Mouse (Mus musculus): ENCODE data around the gene Nlgn2. TPM values are rescaled to one million over a fixed set of nuclear protein-coding genes. Genes with fewer than 3 reads are reported as not detected.
A peak's percentile ranks its signal among the peaks of the same experiment; 100 is the strongest.

Gene Nlgn2
- total RNA-seq, 2 experiments from 2014 or later, result 1.9 to 2.9 TPM

DNA sequence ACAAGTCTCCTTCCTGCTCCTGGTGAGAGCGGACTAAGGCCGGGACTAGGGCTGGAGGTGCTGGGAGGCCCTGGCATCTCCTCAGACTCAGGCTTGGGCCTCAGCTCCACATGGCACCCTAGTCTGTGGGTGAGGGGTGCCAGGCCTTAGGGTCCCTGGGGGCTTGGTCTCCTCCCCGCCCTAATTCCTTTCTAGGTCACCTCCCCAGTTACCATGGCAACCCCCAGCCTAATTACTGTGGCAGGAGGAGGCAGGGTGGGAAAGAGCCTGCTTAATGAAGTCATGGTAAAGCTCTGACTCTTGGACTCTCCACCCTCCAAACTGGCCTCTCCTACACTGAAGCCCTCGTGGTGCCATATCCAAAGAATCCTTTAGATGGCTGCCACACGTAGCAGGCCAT lies 8.8 kb downstream of the Nlgn2 start:
- DNase-seq (ENCODE audit: low spot score), result no peak

GRCm38 (mm10) chr11:69823456-69823855 lies 14.1 kb downstream of the Nlgn2 start:
- DNase-seq (ENCODE audit: low spot score), result no peak

DNA sequence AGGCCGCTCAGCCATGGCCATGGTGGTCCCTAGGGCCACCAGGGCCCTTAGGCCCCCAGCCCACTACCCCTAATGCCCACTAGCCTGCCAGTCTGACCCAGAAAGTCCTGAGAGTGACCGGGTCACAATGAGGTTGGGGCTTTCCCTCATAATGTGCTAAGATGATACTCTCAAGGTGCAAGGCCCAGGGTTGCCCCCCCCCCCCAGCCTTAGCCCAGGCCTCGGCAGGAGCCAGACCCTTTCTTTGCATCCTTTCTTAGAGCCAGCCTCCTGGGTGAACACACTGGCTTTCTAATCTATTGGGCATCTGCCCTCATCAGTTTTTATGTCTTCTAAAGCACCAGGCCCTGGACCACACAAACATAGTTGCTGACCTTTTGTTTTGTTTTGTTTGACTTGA lies 15.5 kb downstream of the Nlgn2 start, which contains the start of gene Spem1:
Gene Spem1, minus strand, starts transcription at position 101 of the 400 bp plus-strand sequence.
- no peak for DNase-seq (ENCODE audit: low spot score)

DNA sequence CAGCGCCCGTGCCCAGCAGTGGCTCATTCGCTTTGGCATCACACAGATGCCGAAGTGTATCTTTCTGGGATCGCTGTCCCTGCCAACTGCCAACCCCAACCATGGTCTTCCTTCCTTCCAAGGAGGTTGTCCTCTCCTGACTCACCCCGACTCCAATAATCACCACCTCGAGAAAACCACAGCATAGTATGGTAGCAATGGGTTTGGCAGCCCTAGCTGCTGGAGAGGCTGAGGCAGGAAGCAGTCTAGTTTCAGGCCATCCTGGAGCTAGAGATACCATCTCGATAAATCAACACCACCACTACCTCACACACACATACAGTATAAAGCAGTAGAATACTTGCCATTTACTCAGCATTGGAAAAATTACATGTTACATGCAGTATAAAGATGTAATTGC lies 18.7 kb downstream of the Nlgn2 start:
- DNase-seq (ENCODE audit: low spot score), result no peak

DNA sequence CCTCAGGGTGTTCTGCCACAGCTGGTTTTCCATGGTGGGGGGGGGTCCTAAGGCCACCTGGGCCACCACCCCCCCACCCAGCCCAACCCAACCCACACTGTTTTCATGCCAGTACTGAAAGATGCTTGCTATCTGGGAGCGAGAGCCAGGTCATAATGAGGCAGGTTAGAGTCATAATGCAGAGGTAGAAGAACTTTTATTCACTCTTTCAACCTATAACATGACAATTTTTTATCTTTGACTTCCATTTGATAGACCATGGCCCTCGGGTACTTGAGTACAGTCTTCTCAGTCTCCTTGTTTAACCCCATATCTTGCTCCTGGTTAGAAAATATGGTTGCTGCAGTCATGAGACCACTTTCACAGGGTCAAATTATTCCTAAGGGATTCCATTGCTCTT lies 19.2 kb downstream of the Nlgn2 start, which contains the start of gene Spem2:
Gene Spem2, minus strand, starts transcription at position 101 of the 400 bp plus-strand sequence.
- no peak for DNase-seq (ENCODE audit: low spot score)

DNA sequence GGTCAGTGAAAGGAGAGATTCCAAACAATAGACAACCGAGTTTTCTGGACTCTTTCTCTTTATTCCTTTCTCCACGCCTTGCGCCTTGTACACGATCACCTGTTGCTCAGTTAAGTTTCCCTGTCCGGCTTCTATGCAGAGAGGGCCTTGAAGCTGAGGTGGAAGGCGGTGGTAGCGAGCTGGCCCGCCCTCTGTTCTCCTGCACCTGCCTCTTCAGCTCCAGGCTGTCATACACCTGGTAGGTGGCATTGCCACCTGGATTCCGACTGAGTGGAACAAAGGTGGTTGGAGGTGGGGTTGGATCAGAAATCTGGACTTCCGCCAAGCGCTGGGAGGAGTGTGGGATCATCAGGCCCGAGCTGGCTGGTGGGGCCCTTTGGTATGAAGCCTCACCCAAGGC lies 21.1 kb downstream of the Nlgn2 start:
- DNase-seq (ENCODE audit: low spot score), result no peak

DNA sequence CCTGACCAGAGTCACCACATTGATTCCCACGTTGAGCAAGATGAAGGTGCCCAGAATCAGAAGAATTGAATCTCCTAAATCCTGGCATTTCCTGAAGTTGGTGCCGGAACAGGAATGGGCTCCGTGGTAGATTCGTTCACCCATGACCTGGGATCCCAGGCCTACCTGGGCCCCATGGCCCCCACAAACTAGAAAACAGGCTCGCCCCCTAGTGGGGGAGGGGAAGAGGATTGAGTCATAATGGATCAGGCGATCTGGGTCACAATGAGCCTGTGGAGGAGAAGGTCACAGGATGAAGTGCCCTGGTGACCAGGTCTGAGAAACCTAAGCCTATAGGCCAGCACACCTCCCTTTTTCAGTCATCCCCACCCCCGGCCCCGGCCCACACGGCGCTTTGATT lies 22.4 kb downstream of the Nlgn2 start, which contains the start of gene Gm39566:
Gene Gm39566, minus strand, starts transcription at position 144 of the 400 bp plus-strand sequence.
- DNase-seq (ENCODE audit: low spot score), result no peak

- no peak for DNase-seq (ENCODE audit: low spot score)
Measured at GRCm38 (mm10) chr11:69810280-69810679, 27.3 kb downstream of the Nlgn2 start.

- DNase-seq (ENCODE audit: low spot score), result no peak
Measured at GRCm38 (mm10) chr11:69807641-69808040, 29.9 kb downstream of the Nlgn2 start.

- no peak for DNase-seq (ENCODE audit: low spot score)
Measured at GRCm38 (mm10) chr11:69806378-69806777, 31.2 kb downstream of the Nlgn2 start.

DNA sequence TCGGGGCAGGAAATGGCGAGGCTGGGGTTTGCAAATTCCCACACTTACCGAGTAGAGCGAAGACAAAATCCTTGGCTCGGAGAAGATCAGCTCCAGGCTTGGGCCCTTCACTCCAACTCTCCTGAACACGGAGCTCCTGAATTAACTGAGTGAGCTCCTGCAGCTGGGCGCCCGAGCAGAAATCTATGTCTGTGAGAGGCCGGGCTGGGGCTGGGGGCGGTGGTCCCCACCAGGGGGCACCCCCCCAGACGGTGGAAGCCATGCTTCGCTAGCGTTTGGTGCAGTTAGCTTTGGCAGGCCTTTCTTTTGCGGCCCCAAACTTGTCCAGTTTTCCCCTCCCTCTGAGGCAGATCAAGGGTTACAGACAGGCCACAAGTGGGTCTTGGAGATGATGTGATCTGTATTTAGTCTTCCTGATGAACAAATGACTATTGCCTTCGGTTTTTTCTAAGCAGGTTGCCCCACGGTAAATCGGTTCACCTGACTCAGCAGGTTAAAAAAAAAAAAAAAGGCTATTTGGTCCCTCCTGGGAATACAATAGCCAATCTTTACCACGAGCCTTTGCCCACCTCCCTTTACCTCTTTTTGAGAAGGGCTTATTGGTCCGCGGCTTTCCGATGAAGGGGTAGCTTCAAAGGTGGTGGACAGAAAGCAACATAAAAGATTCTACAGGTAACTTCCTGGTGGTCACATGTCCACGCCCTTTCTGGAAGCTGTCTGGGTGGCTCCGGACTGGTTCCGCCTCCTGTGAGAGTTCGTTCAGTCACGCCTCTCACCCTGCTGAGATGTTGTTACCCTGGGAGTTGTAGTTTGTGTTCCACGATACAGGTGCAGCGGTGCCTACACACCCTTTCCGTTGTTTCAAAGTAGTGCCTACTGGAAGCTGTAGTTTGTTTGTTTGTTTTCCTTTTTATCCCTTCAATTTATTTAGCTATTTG lies 32.3 kb downstream of the Nlgn2 start, which contains the start of gene Tmem102:
Gene Tmem102, minus strand, starts transcription at position 653 of the 938 bp plus-strand sequence.
- DNase-seq (ENCODE audit: low spot score), result no peak

- no peak for DNase-seq (ENCODE audit: low spot score)
Measured at GRCm38 (mm10) chr11:69804652-69804940, 33.0 kb downstream of the Nlgn2 start.

- DNase-seq (ENCODE audit: low spot score), result peak; percentile 70
Measured at GRCm38 (mm10) chr11:69803786-69804651, 33.6 kb downstream of the Nlgn2 start.

DNA sequence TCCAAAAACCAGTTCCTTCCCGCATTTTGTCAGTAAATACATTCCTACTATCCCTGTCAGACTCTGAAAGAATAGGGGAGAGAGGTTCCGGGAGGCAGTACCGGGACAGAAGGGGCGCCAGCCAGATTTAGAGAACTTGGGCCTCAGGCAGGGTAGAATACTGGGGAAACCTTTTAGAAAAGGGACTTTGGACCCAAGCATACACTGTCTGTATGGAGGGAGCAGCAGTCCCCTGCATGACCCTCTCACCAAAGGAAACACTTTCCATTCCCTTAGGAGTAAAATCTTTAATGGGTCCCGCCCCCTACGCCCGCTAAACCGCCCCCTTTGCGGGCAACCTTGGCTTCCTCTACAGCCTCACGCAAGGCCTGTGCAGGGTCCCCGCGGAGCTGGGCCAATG lies 34.3 kb downstream of the Nlgn2 start:
- no peak for DNase-seq (ENCODE audit: low spot score)

- DNase-seq (ENCODE audit: low spot score), result peak; percentile 88
Measured at GRCm38 (mm10) chr11:69802648-69803105, 34.9 kb downstream of the Nlgn2 start.

DNA sequence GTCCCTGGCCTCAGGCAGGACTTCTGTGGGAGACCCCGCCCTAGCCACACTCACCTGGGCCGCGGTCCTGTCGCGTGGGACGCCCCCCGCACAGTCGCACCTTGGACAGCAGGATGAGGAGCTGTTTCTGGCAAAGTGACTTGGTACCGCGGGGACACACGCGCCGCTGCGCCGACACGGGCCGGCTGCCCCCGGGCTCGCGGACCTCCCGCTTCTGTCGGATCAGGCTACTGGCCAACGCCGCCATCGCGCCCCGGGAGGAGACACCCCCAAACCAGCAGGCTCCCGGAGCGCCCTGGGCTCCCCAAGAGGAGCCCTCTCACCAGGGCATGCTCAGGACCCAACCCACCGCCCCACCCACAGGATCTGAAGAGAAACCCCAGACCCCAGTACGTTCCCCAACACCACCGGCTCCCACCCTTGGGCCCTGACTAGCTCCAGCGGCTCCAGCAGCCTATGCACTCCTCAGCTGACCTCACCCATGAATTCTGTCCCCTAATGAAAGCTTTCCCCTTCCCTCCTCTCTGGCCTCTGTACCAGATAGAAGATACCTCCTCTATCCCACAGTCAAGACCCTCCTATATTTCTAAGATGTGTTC lies 36.1 kb downstream of the Nlgn2 start, which contains the start of gene Fgf11:
Gene Fgf11, minus strand, starts transcription at position 479 of the 599 bp plus-strand sequence.
- no peak for DNase-seq (ENCODE audit: low spot score)

DNA sequence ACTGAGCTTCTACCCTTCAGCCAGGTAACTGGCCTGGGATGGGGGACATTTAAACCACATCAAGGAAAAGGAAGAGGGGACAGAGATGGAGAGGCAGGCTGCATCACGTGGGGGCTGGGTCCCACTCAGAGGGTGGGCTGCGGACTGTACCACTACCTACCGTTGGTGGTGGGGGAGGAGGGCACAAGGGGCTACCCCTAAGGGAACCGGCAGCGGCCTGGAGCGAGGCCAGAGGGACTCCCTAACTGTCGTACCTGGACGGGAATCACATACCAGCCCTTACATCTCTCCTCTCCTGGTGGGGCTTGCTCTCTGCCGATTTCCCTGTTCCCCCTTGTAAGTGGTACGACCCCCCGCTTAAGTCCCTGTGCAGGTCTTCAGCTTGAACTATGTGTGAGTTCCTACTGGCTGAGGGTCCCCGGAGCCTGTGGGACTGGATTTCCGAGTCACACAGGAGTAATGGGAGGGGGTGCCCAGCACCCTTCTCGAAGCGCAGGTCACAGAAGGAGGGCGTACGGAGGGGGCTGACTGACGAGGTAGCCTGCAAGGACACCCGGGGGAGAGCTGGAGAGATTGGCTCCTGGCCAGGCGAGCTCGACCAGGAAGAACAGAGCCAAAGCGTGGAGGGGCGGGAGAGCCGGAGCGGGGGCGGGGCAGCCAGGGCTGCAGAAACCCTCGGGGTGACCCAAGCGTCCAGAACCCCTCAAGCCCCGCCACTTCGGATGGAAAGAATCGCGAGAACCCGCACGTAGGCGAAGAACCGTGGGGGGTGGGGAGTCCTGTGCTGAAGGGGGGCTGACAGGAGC lies 37.0 kb downstream of the Nlgn2 start:
- no peak for DNase-seq (ENCODE audit: low spot score)

- DNase-seq (ENCODE audit: low spot score), result no peak
Measured at GRCm38 (mm10) chr11:69800138-69800391, 37.5 kb downstream of the Nlgn2 start.

DNA sequence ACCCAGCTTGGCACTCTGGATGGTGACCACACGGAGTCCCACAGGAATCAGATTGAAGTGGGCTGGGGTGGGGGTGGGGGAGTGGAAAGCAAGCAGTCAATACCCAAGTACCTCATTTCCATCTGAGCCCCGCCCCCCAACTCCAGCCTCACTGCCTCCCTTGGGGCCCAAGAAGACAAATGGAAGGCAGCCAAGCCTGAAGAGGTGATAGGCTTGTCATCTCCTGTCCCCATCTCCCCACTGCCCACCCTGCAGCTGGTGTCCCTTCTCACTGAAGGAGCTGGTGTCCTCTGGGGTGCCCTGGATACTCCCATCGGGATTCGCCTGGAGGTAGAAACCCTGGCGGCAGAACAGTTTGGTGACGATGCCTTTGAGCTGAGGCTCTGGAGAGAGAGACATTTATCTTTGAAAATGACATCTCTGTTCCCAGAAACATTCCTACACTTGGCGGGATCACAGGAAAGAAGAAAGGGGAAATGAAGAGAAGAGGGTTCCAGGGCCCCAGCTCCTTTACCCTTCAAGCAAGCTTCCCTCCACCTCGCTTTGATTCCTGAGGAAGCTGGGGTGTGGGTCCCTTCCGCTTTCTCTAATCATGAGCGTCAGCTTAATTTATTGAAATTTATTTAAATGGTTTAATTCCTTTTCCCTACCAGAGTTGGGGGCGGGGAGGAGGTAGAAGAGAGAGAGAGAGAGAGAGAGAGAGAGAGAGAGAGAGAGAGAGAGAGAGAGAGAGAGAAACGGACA lies 38.0 kb downstream of the Nlgn2 start:
- no peak for DNase-seq (ENCODE audit: low spot score)

- no peak for DNase-seq (ENCODE audit: low spot score)
Measured at GRCm38 (mm10) chr11:69797924-69798323, 39.7 kb downstream of the Nlgn2 start.
